Mouse (Mus musculus) hindbrain, embryonic 13.5 days (tissue): ENCODE measurements at regions not wholly inside any gene's neighbourhood (a gene's known extent, or its start where the extent isn't known, plus 50 kb on each side); places are given as distances from the start of the nearest gene placed in this dataset.

Source experiments
- ATAC-seq: fragments of 200-750 bp; cut with Nextera tagmentation; 2 replicates; pipeline ENCODE4 v1.8.0; 2017; ENCODE audit warnings: moderate TSS enrichment; ENCODE audit not compliant: low FRiP score
- H3K27ac ChIP-seq: fragments of 300-500 bp; sonication (generic); 2 replicates; pipeline ENCODE4 v1.5.1; 2015; ENCODE audit warnings: inconsistent platforms, mild to moderate bottlenecking, moderate library complexity
- H3K27me3 ChIP-seq: fragments of 300-500 bp; sonication (generic); 2 replicates; pipeline ENCODE4 v1.6.1; 2015; ENCODE audit warnings: mild to moderate bottlenecking, inconsistent platforms
- H3K36me3 ChIP-seq: fragments of 300-500 bp; sonication (generic); 2 replicates; pipeline ENCODE4 v1.6.1; 2015; ENCODE audit warnings: mild to moderate bottlenecking, inconsistent platforms
- H3K4me1 ChIP-seq: fragments of 300-500 bp; sonication (generic); replicated peaks from 2 replicates; pipeline ENCODE4 v1.6.1; 2015; ENCODE audit warnings: inconsistent platforms
- H3K4me2 ChIP-seq: fragments of 300-500 bp; sonication (generic); 2 replicates; pipeline ENCODE4 v1.6.1; 2015; ENCODE audit warnings: inconsistent platforms, mild to moderate bottlenecking, moderate library complexity
- H3K4me3 ChIP-seq: fragments of 300-500 bp; sonication (generic); 2 replicates; pipeline ENCODE4 v1.5.1; 2015; ENCODE audit warnings: mild to moderate bottlenecking, inconsistent platforms
- H3K9ac ChIP-seq: fragments of 300-500 bp; sonication (generic); 2 replicates; pipeline ENCODE4 v1.6.1; 2015; ENCODE audit warnings: mild to moderate bottlenecking, inconsistent platforms
- H3K9me3 ChIP-seq: fragments of 300-500 bp; sonication (generic); 2 replicates; pipeline ENCODE4 v1.6.1; 2016; ENCODE audit warnings: inconsistent platforms
- WGBS: fragments of 180-500 bp; shearing (Covaris S2); methylation state at CpG from one replicate; pipeline ENCODE4 v1.1.7; 2015; 5-methylcytosine and 5-hydroxymethylcytosine counted together

DNA sequence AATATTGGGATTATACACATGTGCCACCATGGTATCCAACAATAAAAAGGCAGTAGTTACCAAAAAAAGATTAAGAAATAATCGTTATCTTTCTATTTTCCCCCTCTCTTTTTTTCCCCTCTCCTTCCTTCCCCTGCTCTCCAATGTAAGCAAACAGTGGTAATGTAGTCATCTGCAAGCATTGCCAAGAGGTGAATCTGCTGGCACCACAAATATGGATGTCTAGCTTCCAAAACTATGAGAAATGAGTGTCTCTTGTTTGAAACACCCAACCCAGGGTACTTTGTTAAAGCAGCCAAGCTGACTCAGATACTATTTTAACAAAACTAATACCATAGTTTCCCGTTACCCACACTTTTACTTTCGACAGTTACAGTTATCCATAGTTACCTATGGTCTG, 784.2 kb downstream of the Gsdmc2 start:
- Histone ChIP-seq H3K27me3 (no peaks in the 10 kb centered on the region), H3K4me1 (no peaks in the 10 kb centered on the region), H3K9me3 (no peaks in the 10 kb centered on the region), H3K4me3 (no peak overlapping the region), H3K4me2 (no peak overlapping the region), H3K9ac (no peak overlapping the region), H3K36me3 (no peaks in the 10 kb centered on the region), H3K27ac (no peak overlapping the region)
- WGBS: 92% methylated on average over 3 of the region's 3 CpGs
- no peak for ATAC-seq

GRCm38 (mm10) chr15:63052570-63053255, 792.3 kb downstream of the Gsdmc2 start:
- H3K9ac ChIP-seq: no peak overlapping the region
- no peak for ATAC-seq

GRCm38 (mm10) chr15:63050033-63050432, 794.9 kb downstream of the Gsdmc2 start:
- Histone ChIP-seq H3K9me3 (no peaks in the 10 kb centered on the region), H3K9ac (no peak overlapping the region), H3K27me3 (no peaks in the 10 kb centered on the region), H3K4me3 (no peak overlapping the region), H3K4me1 (no peaks in the 10 kb centered on the region), H3K36me3 (no peaks in the 10 kb centered on the region), H3K4me2 (no peak overlapping the region), H3K27ac (no peak overlapping the region)
- no peak for ATAC-seq
- WGBS: 91% methylated on average over 1 of the region's 1 CpGs

More at GRCm38 (mm10) chr15:63052570-63053255, 792.3 kb downstream of the Gsdmc2 start:
- H3K36me3 ChIP-seq: no peaks in the 10 kb centered on the region
- 8% methylated on average over 3 of the region's 3 CpGs for WGBS
- H3K4me3 ChIP-seq: no peak overlapping the region
- H3K27ac ChIP-seq: no peak overlapping the region
- no peaks in the 10 kb centered on the region for H3K9me3 ChIP-seq
- no peaks in the 10 kb centered on the region for H3K4me1 ChIP-seq
- no peaks in the 10 kb centered on the region for H3K27me3 ChIP-seq
- no peak overlapping the region for H3K4me2 ChIP-seq

DNA sequence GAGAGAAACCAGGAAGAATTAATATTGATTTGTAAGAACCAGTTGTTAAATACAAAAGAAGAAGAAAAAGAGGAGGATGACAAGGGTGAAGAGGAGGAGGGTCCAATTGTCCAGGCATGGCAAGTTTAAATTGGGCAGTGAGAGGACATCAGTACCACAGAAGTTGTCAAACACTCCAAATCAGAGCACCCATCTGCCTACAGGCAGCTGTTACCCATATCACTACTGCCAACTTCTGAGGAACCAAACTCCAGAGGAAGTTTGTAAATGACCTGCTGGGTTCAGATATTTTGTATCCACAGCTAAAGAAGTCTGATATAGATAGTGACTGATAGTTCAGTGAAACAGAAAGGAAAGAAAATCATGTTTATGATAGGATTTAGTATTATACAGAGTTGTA, 802.6 kb downstream of the Gsdmc2 start:
- H3K27ac ChIP-seq: no peak overlapping the region
- H3K9me3 ChIP-seq: no peaks in the 10 kb centered on the region
- no peak overlapping the region for H3K4me3 ChIP-seq
- H3K36me3 ChIP-seq: no peaks in the 10 kb centered on the region
- H3K4me2 ChIP-seq: no peak overlapping the region
- no peak for ATAC-seq
- H3K4me1 ChIP-seq: no peaks in the 10 kb centered on the region
- H3K9ac ChIP-seq: no peak overlapping the region
- H3K27me3 ChIP-seq: no peaks in the 10 kb centered on the region

DNA sequence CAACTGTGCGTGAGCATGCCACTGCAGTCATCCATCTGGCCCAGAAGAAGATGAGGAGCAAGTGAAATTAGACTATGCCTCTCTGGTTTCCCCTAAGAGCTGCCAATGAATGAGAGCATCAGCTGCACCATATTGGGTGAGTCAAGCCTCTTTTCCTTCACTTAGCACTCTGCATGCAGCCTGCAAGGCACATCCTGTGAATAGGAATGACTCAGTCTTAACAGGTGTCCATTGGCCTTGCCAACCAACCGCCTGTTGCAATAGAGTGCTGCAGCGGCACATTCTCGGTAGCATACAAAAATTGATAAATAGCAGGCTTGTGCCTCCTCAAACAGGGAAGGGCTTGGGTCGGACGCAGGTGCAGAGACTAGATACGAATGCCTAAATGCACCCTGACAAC, 808.7 kb downstream of the Gsdmc2 start:
- H3K27me3 ChIP-seq: no peaks in the 10 kb centered on the region
- no peak for ATAC-seq
- H3K4me2 ChIP-seq: no peak overlapping the region
- no peak overlapping the region for H3K9ac ChIP-seq
- WGBS: 91% methylated on average over 7 of the region's 7 CpGs
- no peaks in the 10 kb centered on the region for H3K36me3 ChIP-seq
- no peak overlapping the region for H3K27ac ChIP-seq
- H3K9me3 ChIP-seq: no peaks in the 10 kb centered on the region
- no peak overlapping the region for H3K4me3 ChIP-seq
- no peaks in the 10 kb centered on the region for H3K4me1 ChIP-seq

- 89% methylated on average over 2 of the region's 2 CpGs for WGBS
- Histone ChIP-seq H3K36me3 (no peaks in the 10 kb centered on the region), H3K4me1 (no peaks in the 10 kb centered on the region), H3K9me3 (no peaks in the 10 kb centered on the region), H3K4me3 (no peak overlapping the region), H3K4me2 (no peak overlapping the region), H3K9ac (no peak overlapping the region), H3K27ac (no peak overlapping the region), H3K27me3 (no peaks in the 10 kb centered on the region)
- no peak for ATAC-seq
Measured at GRCm38 (mm10) chr15:63020826-63021225, 824.2 kb downstream of the Gsdmc2 start.

GRCm38 (mm10) chr15:63017966-63018365, 827.0 kb downstream of the Gsdmc2 start:
- Histone ChIP-seq H3K4me2 (no peak overlapping the region), H3K9ac (no peak overlapping the region), H3K27me3 (no peaks in the 10 kb centered on the region), H3K4me1 (no peaks in the 10 kb centered on the region), H3K27ac (no peak overlapping the region), H3K36me3 (no peaks in the 10 kb centered on the region), H3K4me3 (no peak overlapping the region), H3K9me3 (no peaks in the 10 kb centered on the region)
- no peak for ATAC-seq
- WGBS: 69% methylated on average over 3 of the region's 3 CpGs

GRCm38 (mm10) chr15:63006471-63007228, 838.3 kb downstream of the Gsdmc2 start:
- ATAC-seq: no peak
- no peak overlapping the region for H3K4me3 ChIP-seq
- no peak overlapping the region for H3K27ac ChIP-seq
- 91% methylated on average over 14 of the region's 14 CpGs for WGBS
- H3K36me3 ChIP-seq: no peaks in the 10 kb centered on the region
- H3K4me1 ChIP-seq: no peaks in the 10 kb centered on the region
- no peaks in the 10 kb centered on the region for H3K27me3 ChIP-seq
- H3K4me2 ChIP-seq: no peak overlapping the region
- H3K9me3 ChIP-seq: no peaks in the 10 kb centered on the region
- no peak overlapping the region for H3K9ac ChIP-seq

DNA sequence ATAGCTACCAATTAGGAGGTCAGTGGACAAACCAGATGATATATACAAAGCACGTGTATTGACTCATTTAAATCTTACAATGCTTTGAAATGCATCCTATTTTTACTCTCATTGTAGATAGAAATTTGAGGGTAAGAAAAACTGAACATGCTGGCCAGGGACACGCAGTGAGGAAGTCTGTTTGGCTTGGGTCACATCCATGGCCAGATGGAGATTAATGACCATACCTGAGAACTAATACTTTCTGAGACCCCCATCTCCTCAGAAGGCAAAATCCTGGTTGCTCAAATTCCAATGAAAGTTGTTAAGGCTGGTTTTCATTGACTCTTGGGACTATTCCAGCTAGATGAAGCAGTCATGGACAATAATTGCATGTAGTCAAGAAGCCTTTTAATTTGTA, 850.3 kb downstream of the Gsdmc2 start:
- 90% methylated on average over 2 of the region's 2 CpGs for WGBS
- no peaks in the 10 kb centered on the region for H3K9me3 ChIP-seq

DNA sequence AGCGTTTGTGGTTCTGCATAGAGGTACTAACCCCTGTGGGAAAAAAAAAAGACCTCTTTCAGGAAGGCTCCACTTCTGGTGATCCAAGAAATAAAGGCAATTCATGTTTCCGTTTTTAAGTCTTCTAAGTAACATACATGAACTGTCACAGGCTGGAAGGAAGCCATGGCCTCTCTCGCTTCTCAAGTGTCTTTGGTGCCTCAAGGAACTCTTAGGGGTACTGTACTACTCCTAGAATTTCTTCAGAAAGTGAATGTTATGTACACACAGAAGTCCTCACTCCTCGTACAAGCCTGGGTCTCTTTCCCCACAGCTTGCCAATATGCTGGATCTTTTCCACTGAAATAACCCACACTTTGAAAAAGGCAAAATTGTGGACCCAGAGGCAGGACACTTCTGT, 858.1 kb downstream of the Gsdmc2 start:
- no peak overlapping the region for H3K4me3 ChIP-seq
- no peak overlapping the region for H3K9ac ChIP-seq
- WGBS: 86% methylated on average over 4 of the region's 4 CpGs
- no peak for ATAC-seq
- H3K4me1 ChIP-seq: no peaks in the 10 kb centered on the region
- H3K4me2 ChIP-seq: no peak overlapping the region
- no peaks in the 10 kb centered on the region for H3K36me3 ChIP-seq
- no peaks in the 10 kb centered on the region for H3K9me3 ChIP-seq
- H3K27me3 ChIP-seq: no peaks in the 10 kb centered on the region
- H3K27ac ChIP-seq: no peak overlapping the region

More for the DNA sequence above, 850.3 kb downstream of the Gsdmc2 start:
- no peak for ATAC-seq
- Histone ChIP-seq H3K4me1 (no peaks in the 10 kb centered on the region), H3K9ac (no peak overlapping the region), H3K4me3 (no peak overlapping the region), H3K27ac (no peak overlapping the region), H3K4me2 (no peak overlapping the region), H3K27me3 (no peaks in the 10 kb centered on the region), H3K36me3 (no peaks in the 10 kb centered on the region)

DNA sequence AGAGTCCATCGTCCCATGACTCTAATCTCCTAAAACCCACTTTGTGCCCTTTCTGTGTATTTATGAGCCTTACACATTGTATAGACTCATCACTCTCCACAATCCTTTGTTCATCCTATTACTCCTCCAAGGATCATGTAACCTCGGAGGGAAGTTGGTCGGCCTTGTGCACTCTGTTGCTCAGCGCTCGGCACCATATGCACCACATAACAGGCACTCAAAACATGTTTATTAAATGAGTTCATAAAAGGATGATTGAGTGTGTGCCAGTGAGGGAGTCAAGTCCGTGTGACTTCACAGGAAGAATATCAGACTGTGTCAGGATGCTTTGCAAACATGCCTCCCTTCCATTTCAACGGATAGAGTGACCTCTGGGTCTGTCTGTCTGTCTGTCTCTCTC, 858.8 kb downstream of the Gsdmc2 start:
- Histone ChIP-seq H3K36me3 (no peaks in the 10 kb centered on the region), H3K27ac (no peak overlapping the region), H3K27me3 (no peaks in the 10 kb centered on the region), H3K4me2 (no peak overlapping the region), H3K9ac (no peak overlapping the region), H3K4me3 (no peak overlapping the region), H3K9me3 (no peaks in the 10 kb centered on the region), H3K4me1 (no peaks in the 10 kb centered on the region)
- ATAC-seq: no peak
- WGBS: 79% methylated on average over 7 of the region's 7 CpGs

DNA sequence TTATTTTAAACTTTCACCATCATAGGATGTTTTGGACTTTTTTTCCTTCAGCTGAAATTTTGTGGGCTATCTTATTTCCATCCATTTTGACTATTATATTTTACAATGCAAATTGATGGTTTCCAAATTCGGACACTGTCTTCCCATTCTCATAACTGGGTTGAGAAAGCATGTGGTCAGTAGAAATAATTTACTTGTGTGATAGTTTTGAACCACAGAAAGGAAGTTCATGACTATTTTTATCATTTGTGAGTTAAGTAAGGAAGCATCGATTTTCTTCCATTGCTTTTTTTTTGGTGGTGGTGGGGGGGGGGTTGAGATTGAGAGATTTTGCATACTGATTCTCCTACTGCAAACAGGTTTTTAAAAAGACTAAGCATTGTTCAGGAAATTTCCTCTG, 874.4 kb downstream of the Gsdmc2 start:
- H3K9me3 ChIP-seq: no peaks in the 10 kb centered on the region
- H3K27me3 ChIP-seq: no peaks in the 10 kb centered on the region
- ATAC-seq: no peak
- no peak overlapping the region for H3K4me3 ChIP-seq
- no peak overlapping the region for H3K27ac ChIP-seq
- H3K4me2 ChIP-seq: no peak overlapping the region
- 89% methylated on average over 2 of the region's 2 CpGs for WGBS
- H3K9ac ChIP-seq: no peak overlapping the region
- no peaks in the 10 kb centered on the region for H3K36me3 ChIP-seq
- H3K4me1 ChIP-seq: no peaks in the 10 kb centered on the region

- no peak overlapping the region for H3K9ac ChIP-seq
- no peak overlapping the region for H3K27ac ChIP-seq
- no peak overlapping the region for H3K4me2 ChIP-seq
- no peaks in the 10 kb centered on the region for H3K36me3 ChIP-seq
- H3K27me3 ChIP-seq: no peaks in the 10 kb centered on the region
- no peak for ATAC-seq
- WGBS: 85% methylated on average over 5 of the region's 5 CpGs
- H3K9me3 ChIP-seq: no peaks in the 10 kb centered on the region
- no peaks in the 10 kb centered on the region for H3K4me1 ChIP-seq
- H3K4me3 ChIP-seq: no peak overlapping the region
Measured at GRCm38 (mm10) chr15:62962681-62963080, 882.3 kb downstream of the Gsdmc2 start.
